In genomic region chr13:91312905-91313571, GRCm38 (mm10) we compare ENCODE assay signal across 23 mouse cellular contexts.
A peak's percentile ranks its signal among the peaks of the same experiment; 100 is the strongest.
DNase-seq lines count a peak whose midpoint lies in the region; ATAC-seq and TF ChIP-seq lines count a peak whose summit lies in the region.
"Had no signal": no experiment of that assay in that cellular context is flagged by ENCODE, and none has a peak within 500 bp of the region (broad histone marks: within the 10 kb centered on the region; RNA-seq: fewer than 3 reads in every experiment).

No protein-coding gene starts in this region.

- no peak for TF ChIP-seq EP300 in liver, postnatal 0 days (IDR thresholded peaks at IDR 0.05; ENCODE audit: low read depth)

- no peak for TF ChIP-seq CTCF in Patski (IDR thresholded peaks at IDR 0.05)
- TF ChIP-seq CTCF in liver, postnatal 0 days (IDR thresholded peaks at IDR 0.05; ENCODE audit: low read depth): no peak

- no peaks in the 10 kb centered on the region for H3K9me3 ChIP-seq in lung, embryonic 16.5 days (ENCODE audit: control insufficient read depth, low read length)
- no peaks in the 10 kb centered on the region for H3K9me3 ChIP-seq in liver, postnatal 0 days (ENCODE audit: low read length)
- H3K9me3 ChIP-seq: hindbrain, embryonic 10.5 days; liver, embryonic 13.5 days had no signal

- H3K27me3 ChIP-seq in lung, embryonic 16.5 days (ENCODE audit: control insufficient read depth, insufficient read depth, low read depth, low read length): no peaks in the 10 kb centered on the region
- no peaks in the 10 kb centered on the region for H3K27me3 ChIP-seq in Patski
- H3K27me3 ChIP-seq in liver, postnatal 0 days (ENCODE audit: insufficient read depth, low read length): no peaks in the 10 kb centered on the region
- H3K27me3 ChIP-seq: CH12.LX; liver, embryonic 13.5 days had no signal

- peak; percentile 61; the same call in 1 of the 2 replicates for ATAC-seq in lung, embryonic 16.5 days (ENCODE audit: low read depth)
- ATAC-seq in Patski: peak; percentile 44
- no peak for ATAC-seq in activated CD4-positive, CD25-positive, alpha-beta regulatory T cell, adult 4 months
- ATAC-seq in liver, postnatal 0 days: no peak
- ATAC-seq: forebrain, embryonic 16.5 days; hindbrain, embryonic 16.5 days had no signal

- no peak overlapping the region for H3K9ac ChIP-seq in lung, embryonic 16.5 days (ENCODE audit: low read length)
- no peak overlapping the region for H3K9ac ChIP-seq in liver, postnatal 0 days (replicated peaks)
- H3K9ac ChIP-seq: liver, embryonic 13.5 days had no signal

- no peak overlapping the region for H3K27ac ChIP-seq in lung, embryonic 16.5 days (ENCODE audit: low read length)
- no peak overlapping the region for H3K27ac ChIP-seq in liver, postnatal 0 days (ENCODE audit: low read depth)
- H3K27ac ChIP-seq: hindbrain, embryonic 10.5 days; liver, embryonic 13.5 days; macrophage had no signal

- DNase-seq in lung, postnatal 25 days (ENCODE audit: low spot score): no peak
- DNase-seq in MN1 (ENCODE audit: low spot score) (peak; percentile 56), Patski (ENCODE audit: low read depth, low spot score) (no peak)
- DNase-seq in lung, postnatal 14 days: peak; percentile 10
- no peak for DNase-seq in liver, postnatal 0 days
- DNase-seq in thymus, postnatal 10 days (ENCODE audit: low spot score in 2 of 2): no peak
- DNase-seq: adrenal gland, postnatal 25 days; cerebellum, adult 18-20 months; gastrocnemius, postnatal 10 days; heart, postnatal 14 days; kidney, adult 9 months; kidney, postnatal 10 days; left cerebral cortex, postnatal 4 days; liver, embryonic 13.5 days; midbrain, embryonic 14.5 days had no signal

- POLR2A ChIA-PET in Patski (lab: Charles Lee): no interaction called here

- H3K4me1 ChIP-seq in lung, embryonic 16.5 days (replicated peaks; ENCODE audit: control insufficient read depth, insufficient read depth, low read length): no peaks in the 10 kb centered on the region
- no peaks in the 10 kb centered on the region for H3K4me1 ChIP-seq in liver, postnatal 0 days (ENCODE audit: insufficient read depth)
- H3K4me1 ChIP-seq: hindbrain, embryonic 10.5 days; liver, embryonic 13.5 days had no signal

- in situ Hi-C loops in Patski (cut with MboI; ENCODE audit: low pct_unique_long_range_greater_than_20kb): no loop called here

- 59% methylated on average over 5 of the region's 5 CpGs for WGBS in lung, embryonic 16.5 days
- 67% methylated on average over 5 of the region's 5 CpGs for WGBS in liver, postnatal 0 days (ENCODE audit: insufficient replicate concordance)

- H3K4me3 ChIP-seq in lung, embryonic 16.5 days (ENCODE audit: low read length): no peak overlapping the region
- no peak overlapping the region for H3K4me3 ChIP-seq in liver, postnatal 0 days (ENCODE audit: low read depth, low read length)
- H3K4me3 ChIP-seq: erythroblast, embryonic 14.5 days; hindbrain, embryonic 10.5 days; liver, embryonic 13.5 days had no signal

- H3K36me3 ChIP-seq in lung, embryonic 16.5 days (ENCODE audit: control insufficient read depth, insufficient read depth, low read length): no peaks in the 10 kb centered on the region
- H3K36me3 ChIP-seq in liver, postnatal 0 days (replicated peaks; ENCODE audit: insufficient read depth, low read length): no peaks in the 10 kb centered on the region
- H3K36me3 ChIP-seq: hindbrain, embryonic 10.5 days; liver, embryonic 13.5 days had no signal

- H3K4me2 ChIP-seq in lung, embryonic 16.5 days (ENCODE audit: low read depth, low read length): no peak overlapping the region
- H3K4me2 ChIP-seq in liver, postnatal 0 days (ENCODE audit: low read depth, low read length): no peak overlapping the region
- H3K4me2 ChIP-seq: liver, embryonic 13.5 days had no signal

- CTCF ChIA-PET in Patski (lab: Charles Lee): interaction anchor here (1.2 kb wide), 1 partner anchor 302 kb away, joined by 3 read pairs; no protein-coding TSS in a partner anchor

Comparison
In these comparisons a context has a peak if more than half of its experiments do, and no peak if none do; other contexts are left out.
1. DNase-seq: peak in MN1 (single experiment) and lung, postnatal 14 days (single experiment); none in lung, postnatal 25 days (single experiment), Patski (single experiment), liver, postnatal 0 days (single experiment) and thymus, postnatal 10 days (0 of 2).
2. ATAC-seq: peak in lung, embryonic 16.5 days (single experiment) and Patski (single experiment); none in activated CD4-positive, CD25-positive, alpha-beta regulatory T cell, adult 4 months (single experiment) and liver, postnatal 0 days (single experiment).